Mouse (Mus musculus) lung, postnatal 0 days (tissue): ENCODE results near the gene Rufy1. TPM values are rescaled to one million over a fixed set of nuclear protein-coding genes. Genes with fewer than 3 reads are reported as not detected.

Source experiments
- ATAC-seq: fragments of 200-750 bp; cut with Nextera tagmentation; 2 replicates; pipeline ENCODE4 v1.8.0; 2017; ENCODE audit warnings: moderate library complexity
- DNase-seq: peaks from one replicate; pipeline ENCODE4 v3.0.0-alpha.2; 2016; ENCODE audit warnings: low spot score
- H3K27ac ChIP-seq: fragments of 300-500 bp; sonication (generic); 2 replicates; pipeline ENCODE4 v1.5.1; 2014; ENCODE audit warnings: antibody characterized with exemption, mild to moderate bottlenecking, low read length, mixed read lengths
- H3K27me3 ChIP-seq: fragments of 300-500 bp; sonication (generic); replicated peaks from 2 replicates; pipeline ENCODE4 v1.6.1; 2014; ENCODE audit warnings: low read length, mixed read lengths; ENCODE audit not compliant: insufficient read depth
- H3K36me3 ChIP-seq: fragments of 300-500 bp; sonication (generic); 2 replicates; pipeline ENCODE4 v1.6.1; 2014; ENCODE audit warnings: low read length, mixed read lengths; ENCODE audit not compliant: insufficient read depth
- H3K4me1 ChIP-seq: fragments of 300-500 bp; sonication (generic); 2 replicates; pipeline ENCODE4 v1.6.1; 2014; ENCODE audit warnings: antibody characterized with exemption, low read depth, low read length, mixed read lengths; ENCODE audit not compliant: insufficient read depth
- H3K4me2 ChIP-seq: fragments of 300-500 bp; sonication (generic); replicated peaks from 2 replicates; pipeline ENCODE4 v1.6.1; 2014; ENCODE audit warnings: low read depth, mild to moderate bottlenecking, low read length, moderate library complexity, mixed read lengths
- H3K4me3 ChIP-seq: fragments of 300-500 bp; sonication (generic); 2 replicates; pipeline ENCODE4 v1.5.1; 2014; ENCODE audit warnings: low read depth, low read length
- H3K9ac ChIP-seq: fragments of 300-500 bp; sonication (generic); replicated peaks from 2 replicates; pipeline ENCODE4 v1.6.1; 2014; ENCODE audit warnings: low read depth, mild to moderate bottlenecking
- H3K9me3 ChIP-seq: fragments of 300-500 bp; sonication (generic); 2 replicates; pipeline ENCODE4 v1.6.1; 2016; ENCODE audit warnings: low read length, mixed read lengths
- CTCF ChIP-seq: IDR thresholded peaks from 2 replicates; pipeline ENCODE4 v1.5.1; 2016; ENCODE audit warnings: antibody characterized with exemption, mild to moderate bottlenecking
- EP300 ChIP-seq: IDR thresholded peaks from 2 replicates; pipeline ENCODE4 v1.6.1; 2016; ENCODE audit warnings: antibody characterized with exemption, mild to moderate bottlenecking, control low read depth
- WGBS: fragments of 180-500 bp; shearing (Covaris S2); extraction: QIAGEN DNeasy Blood & Tissue Kit; methylation state at CpG from one replicate; pipeline ENCODE4 v1.1.7; 2014; 5-methylcytosine and 5-hydroxymethylcytosine counted together
- polyA plus RNA-seq: library from polyadenylated mRNA; unstranded; fragments of >200 nt; fragmentation: Nextera tagmentation; extraction: Ambion mirVana; gene quantifications from 2 replicates; pipeline ENCODE4 v1.2.1, GENCODE M21; 2015

Rufy1 gene
- polyA plus RNA-seq, 1 experiment from 2014 or later, result 19.8 TPM

- ATAC-seq (no peak), DNase-seq (no peak)
- no peaks in the 10 kb centered on the region for H3K27me3 ChIP-seq
- H3K4me3 ChIP-seq, result no peak overlapping the region
- no peaks in the 10 kb centered on the region for H3K9me3 ChIP-seq
- 89% methylated on average over 1 of the region's 1 CpGs for WGBS
- H3K9ac ChIP-seq, result no peak overlapping the region
- no peak overlapping the region for H3K4me2 ChIP-seq
- H3K27ac ChIP-seq, result no peak overlapping the region
- H3K4me1 ChIP-seq, result no peaks in the 10 kb centered on the region
- H3K36me3 ChIP-seq, result no peaks in the 10 kb centered on the region
- no peak for TF ChIP-seq CTCF
- no peak for TF ChIP-seq EP300
These were observed 57.3 kb downstream of the Rufy1 start for GRCm38 (mm10) chr11:50373621-50374020.

GRCm38 (mm10) chr11:50373086-50373485, 57.8 kb downstream of the Rufy1 start:
- H3K27me3 ChIP-seq, result no peaks in the 10 kb centered on the region
- TF ChIP-seq EP300, result no peak
- no peak for TF ChIP-seq CTCF
- DNase-seq (no peak), ATAC-seq (no peak)
- H3K4me1 ChIP-seq, result no peaks in the 10 kb centered on the region
- no peak overlapping the region for H3K4me2 ChIP-seq
- no peaks in the 10 kb centered on the region for H3K9me3 ChIP-seq
- H3K27ac ChIP-seq, result no peak overlapping the region
- no peak overlapping the region for H3K4me3 ChIP-seq
- H3K36me3 ChIP-seq, result no peaks in the 10 kb centered on the region
- H3K9ac ChIP-seq, result no peak overlapping the region

GRCm38 (mm10) chr11:50371911-50372310, 59.0 kb downstream of the Rufy1 start:
- Histone ChIP-seq H3K4me3 (no peak overlapping the region), H3K27me3 (no peaks in the 10 kb centered on the region), H3K9me3 (no peaks in the 10 kb centered on the region), H3K9ac (no peak overlapping the region; the same call in 1 of the 2 replicates), H3K4me2 (no peak overlapping the region; the same call in 1 of the 2 replicates), H3K4me1 (no peaks in the 10 kb centered on the region), H3K36me3 (no peaks in the 10 kb centered on the region), H3K27ac (no peak overlapping the region)
- ATAC-seq (no peak), DNase-seq (no peak)
- TF ChIP-seq CTCF (no peak), EP300 (no peak)
- 97% methylated on average over 1 of the region's 1 CpGs for whole genome bisulfite sequencing

GRCm38 (mm10) chr11:50371399-50371841, 59.5 kb downstream of the Rufy1 start:
- ATAC-seq (peak; percentile 65), DNase-seq (peak; percentile 82)
- Histone ChIP-seq H3K9ac (peak overlapping the region; percentile 29; the same call in 1 of the 2 replicates), H3K27ac (no peak overlapping the region), H3K27me3 (no peaks in the 10 kb centered on the region), H3K4me2 (peak overlapping the region; percentile 67), H3K4me1 (no peaks in the 10 kb centered on the region), H3K9me3 (no peaks in the 10 kb centered on the region), H3K4me3 (peak overlapping the region; percentile 16; the same call in 1 of the 2 replicates), H3K36me3 (no peaks in the 10 kb centered on the region)
- TF ChIP-seq EP300 (no peak), CTCF (peak; percentile 67)
- 2% methylated on average over 18 of the region's 18 CpGs for WGBS

- Histone ChIP-seq H3K36me3 (no peaks in the 10 kb centered on the region), H3K27me3 (no peaks in the 10 kb centered on the region), H3K4me2 (peak overlapping the region; percentile 67; the same call in 1 of the 2 replicates), H3K9ac (no peak overlapping the region), H3K4me1 (no peaks in the 10 kb centered on the region), H3K4me3 (no peak overlapping the region), H3K27ac (no peak overlapping the region), H3K9me3 (no peaks in the 10 kb centered on the region)
- 60% methylated on average over 4 of the region's 4 CpGs for WGBS
- no peak for TF ChIP-seq EP300
- peak; percentile 12; the same call in 1 of the 2 replicates for ATAC-seq
- no peak for DNase-seq
These were observed 60.0 kb downstream of the Rufy1 start for GRCm38 (mm10) chr11:50370969-50371368.

GRCm38 (mm10) chr11:50369360-50369911, 61.5 kb downstream of the Rufy1 start:
- Histone ChIP-seq H3K36me3 (no peaks in the 10 kb centered on the region), H3K9me3 (no peaks in the 10 kb centered on the region), H3K9ac (no peak overlapping the region), H3K4me1 (no peaks in the 10 kb centered on the region), H3K4me3 (no peak overlapping the region), H3K4me2 (no peak overlapping the region), H3K27ac (no peak overlapping the region), H3K27me3 (no peaks in the 10 kb centered on the region)
- TF ChIP-seq EP300 (no peak), CTCF (no peak)
- WGBS, result 79% methylated on average over 5 of the region's 5 CpGs
- no peak for ATAC-seq
- DNase-seq, result peak; percentile 41
